Mouse (Mus musculus) thymus, adult 2 months (tissue): Measurements from ENCODE around the gene Dpep2nb. TPM values are rescaled to one million over a fixed set of nuclear protein-coding genes. Genes with fewer than 3 reads are reported as not detected.

ENCODE experiments used
- DNase-seq: peaks from one replicate; pipeline ENCODE4 v3.0.0; 2021
- H3K27ac ChIP-seq: fragments of 200-500 bp; 2 replicates; pipeline ENCODE4 v1.5.1; 2012; ENCODE audit warnings: low read length, control low read depth; ENCODE audit not compliant: control insufficient read depth, insufficient read depth
- H3K27me3 ChIP-seq: fragments of 200-500 bp; 2 replicates; pipeline ENCODE4 v1.6.1; 2012; ENCODE audit warnings: mild to moderate bottlenecking, low read length, moderate library complexity, mixed read lengths; ENCODE audit not compliant: control insufficient read depth, insufficient read depth
- H3K36me3 ChIP-seq: fragments of 200-500 bp; 2 replicates; pipeline ENCODE4 v1.6.1; 2012; ENCODE audit warnings: mild to moderate bottlenecking, low read length, moderate library complexity; ENCODE audit not compliant: control insufficient read depth, insufficient read depth
- H3K4me1 ChIP-seq: fragments of 200-500 bp; replicated peaks from 2 replicates; pipeline ENCODE4 v1.6.1; 2012; ENCODE audit warnings: low read length; ENCODE audit not compliant: control insufficient read depth, insufficient read depth
- H3K4me3 ChIP-seq: fragments of 200-500 bp; 2 replicates; pipeline ENCODE4 v1.5.1; 2012; ENCODE audit warnings: mild to moderate bottlenecking, low read length, control low read depth, moderate library complexity; ENCODE audit not compliant: control insufficient read depth, insufficient read depth
- CTCF ChIP-seq: fragments of 200-500 bp; IDR thresholded peaks from 2 replicates; pipeline ENCODE4 v1.5.1; 2012; ENCODE audit warnings: mild to moderate bottlenecking, control low read depth, low read length, moderate library complexity, borderline replicate concordance; ENCODE audit not compliant: control insufficient read depth, poor library complexity, insufficient read depth; ENCODE audit errors: extremely low read depth
- POLR2A ChIP-seq: fragments of 200-500 bp; IDR thresholded peaks from 2 replicates; pipeline ENCODE4 v1.6.1; 2012; ENCODE audit warnings: mild to moderate bottlenecking, low read length, control low read depth, moderate library complexity; ENCODE audit not compliant: control insufficient read depth, poor library complexity, insufficient read depth; ENCODE audit errors: extremely low read depth
- WGBS: fragments of 180-500 bp; shearing (Covaris S2); methylation state at CpG from one replicate; pipeline ENCODE4 v1.1.7; 2018; 5-methylcytosine and 5-hydroxymethylcytosine counted together
- polyA plus RNA-seq: library from polyadenylated mRNA; depleted of rRNA; stranded (reverse); fragments of >200 nt; gene quantifications from 2 replicates; pipeline ENCODE4 v1.2.3, GENCODE M21; 2012

The Dpep2nb gene
- polyA plus RNA-seq, 1 experiment, result not detected

DNA sequence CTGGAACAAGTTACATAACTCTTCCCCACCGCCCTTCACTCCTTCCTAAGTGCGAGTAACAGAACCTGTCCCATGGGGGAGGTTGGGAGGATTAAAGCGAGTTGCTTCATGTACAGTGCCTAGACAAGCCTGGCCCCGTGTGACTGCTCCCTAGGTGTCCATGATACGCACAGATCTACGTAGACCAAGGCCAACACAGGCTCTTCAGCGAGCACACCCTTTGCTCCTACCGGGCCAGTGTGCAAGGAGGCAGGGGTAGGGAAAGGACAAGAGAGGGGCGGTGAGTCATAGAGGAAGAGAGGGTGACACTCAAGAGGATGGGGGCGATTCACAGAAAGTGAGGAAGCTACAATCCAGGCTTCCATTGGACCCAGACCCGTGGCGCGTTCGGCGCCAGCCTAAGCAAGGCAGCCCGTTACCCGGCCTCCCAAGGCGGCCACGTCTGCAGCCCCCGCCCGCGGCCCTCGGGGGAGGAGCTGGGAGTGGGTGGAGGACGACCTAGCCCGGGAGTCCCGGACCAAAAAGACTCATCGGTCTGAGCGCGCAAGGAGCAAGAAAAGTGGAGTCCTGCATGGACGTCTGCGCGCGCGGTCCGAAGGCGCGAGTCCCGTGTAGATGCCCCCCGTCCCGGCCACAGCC lies 40.4 kb downstream of the Dpep2nb start:
- no peaks in the 10 kb centered on the region for H3K36me3 ChIP-seq
- no peak for TF ChIP-seq POLR2A
- no peak for TF ChIP-seq CTCF
- H3K27ac ChIP-seq, result no peak overlapping the region
- H3K4me1 ChIP-seq, result peaks cover 19% of the 10 kb centered on the region
- 7% methylated on average over 40 of the region's 40 CpGs for WGBS
- peak overlapping the region; percentile 95 for H3K4me3 ChIP-seq
- DNase-seq, result peak; percentile 63
- no peaks in the 10 kb centered on the region for H3K27me3 ChIP-seq

GRCm38 (mm10) chr8:105964506-105965265 lies 41.1 kb downstream of the Dpep2nb start:
- DNase-seq, result no peak
- no peaks in the 10 kb centered on the region for H3K27me3 ChIP-seq
- peaks cover 19% of the 10 kb centered on the region for H3K4me1 ChIP-seq
- no peak overlapping the region for H3K27ac ChIP-seq
- no peak overlapping the region for H3K4me3 ChIP-seq
- H3K36me3 ChIP-seq, result no peaks in the 10 kb centered on the region
- TF ChIP-seq POLR2A (no peak), CTCF (no peak)
- WGBS, result 84% methylated on average over 12 of the region's 12 CpGs

DNA sequence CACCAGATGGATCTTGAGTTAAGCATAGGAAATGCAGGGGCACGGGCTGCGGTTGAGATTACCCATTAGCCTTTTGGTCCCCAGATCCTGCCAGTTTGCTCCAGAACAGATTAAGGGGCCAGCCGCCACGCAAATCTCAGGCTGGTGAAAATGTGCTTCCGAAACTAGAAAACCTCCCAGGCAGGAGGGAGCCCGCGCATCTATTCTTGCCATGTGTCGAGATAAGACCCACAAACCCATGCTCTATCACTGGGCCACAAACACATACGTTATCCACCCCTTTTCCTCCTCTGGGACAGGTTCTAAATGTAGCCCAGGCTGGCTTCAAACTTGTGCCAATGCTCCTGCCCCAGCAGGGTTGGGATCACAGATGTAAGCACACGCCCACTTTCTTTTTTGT lies 44.2 kb downstream of the Dpep2nb start:
- WGBS, result 93% methylated on average over 10 of the region's 10 CpGs
- Histone ChIP-seq H3K27ac (no peak overlapping the region), H3K36me3 (no peaks in the 10 kb centered on the region), H3K27me3 (no peaks in the 10 kb centered on the region), H3K4me3 (no peak overlapping the region), H3K4me1 (peaks cover 13% of the 10 kb centered on the region)
- DNase-seq, result no peak
- TF ChIP-seq CTCF (no peak), POLR2A (no peak)

- 89% methylated on average over 14 of the region's 14 CpGs for WGBS
- Histone ChIP-seq H3K4me1 (peaks cover 10% of the 10 kb centered on the region), H3K27me3 (no peaks in the 10 kb centered on the region), H3K36me3 (no peaks in the 10 kb centered on the region), H3K27ac (no peak overlapping the region), H3K4me3 (no peak overlapping the region)
- TF ChIP-seq CTCF, result no peak
- no peak for TF ChIP-seq POLR2A
- no peak for DNase-seq
Measured at GRCm38 (mm10) chr8:105961101-105961500, 44.7 kb downstream of the Dpep2nb start.

- no peaks in the 10 kb centered on the region for H3K36me3 ChIP-seq
- H3K27ac ChIP-seq, result no peak overlapping the region
- no peaks in the 10 kb centered on the region for H3K4me1 ChIP-seq
- no peaks in the 10 kb centered on the region for H3K27me3 ChIP-seq
- WGBS, result 97% methylated on average over 7 of the region's 7 CpGs
- DNase-seq, result no peak
- H3K4me3 ChIP-seq, result no peak overlapping the region
- no peak for TF ChIP-seq POLR2A
- TF ChIP-seq CTCF, result no peak
Measured at GRCm38 (mm10) chr8:105959350-105959749, 46.4 kb downstream of the Dpep2nb start.

GRCm38 (mm10) chr8:105957813-105958212 lies 48.0 kb downstream of the Dpep2nb start:
- Histone ChIP-seq H3K4me1 (no peaks in the 10 kb centered on the region), H3K27ac (no peak overlapping the region), H3K4me3 (no peak overlapping the region), H3K36me3 (0 out of 2 replicates have a peak, but pooled peaks cover 4% of the 10 kb centered on the region), H3K27me3 (no peaks in the 10 kb centered on the region)
- no peak for DNase-seq
- TF ChIP-seq CTCF (no peak), POLR2A (no peak)
- WGBS, result 74% methylated on average over 3 of the region's 4 CpGs

GRCm38 (mm10) chr8:105956556-105956955 lies 49.2 kb downstream of the Dpep2nb start:
- 85% methylated on average over 4 of the region's 4 CpGs for WGBS
- H3K4me3 ChIP-seq, result no peak overlapping the region
- TF ChIP-seq CTCF, result no peak
- no peak for TF ChIP-seq POLR2A
- H3K36me3 ChIP-seq, result peaks cover 4% of the 10 kb centered on the region; the same call in 1 of the 2 replicates
- no peaks in the 10 kb centered on the region for H3K27me3 ChIP-seq
- no peak overlapping the region for H3K27ac ChIP-seq
- DNase-seq, result no peak
- no peaks in the 10 kb centered on the region for H3K4me1 ChIP-seq
